Mouse (Mus musculus): ENCODE measurements at regions not wholly inside any gene's neighbourhood (a gene's known extent, or its start where the extent isn't known, plus 50 kb on each side); places are given as distances from the start of the nearest gene placed in this dataset.
"Not testable (repeated sequence)": the region's sequence is repeated elsewhere in the genome, so short reads cannot be mapped to it uniquely, and the experiment has no call there.

- peak; percentile 15 to 34 for DNase-seq
Measured at GRCm38 (mm10) chr5:133073317-133073716, 530.2 kb upstream of the Auts2 start.

- DNase-seq = no peak
Measured at GRCm38 (mm10) chr5:133070141-133070540, 527.0 kb upstream of the Auts2 start.

DNA sequence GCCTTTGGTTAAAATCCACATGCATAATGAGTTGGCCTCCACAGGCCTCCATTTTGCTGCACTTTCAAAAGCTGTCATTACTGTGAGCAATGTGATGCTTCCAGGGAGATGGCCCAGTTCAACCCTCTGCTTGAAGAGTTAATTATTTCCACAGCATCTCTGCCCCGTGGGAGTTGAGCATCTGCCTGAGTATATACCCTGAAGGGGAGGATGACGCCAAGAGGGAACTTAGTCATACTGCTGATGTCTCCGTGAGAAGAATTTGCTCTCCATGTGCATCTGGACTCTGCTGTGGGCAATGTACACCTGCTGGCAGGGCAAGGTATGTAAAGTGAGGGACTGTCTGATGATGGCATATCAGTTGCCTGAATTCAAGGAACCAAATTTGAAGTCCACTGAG is 519.3 kb upstream of the Auts2 start:
- no peak for DNase-seq

DNA sequence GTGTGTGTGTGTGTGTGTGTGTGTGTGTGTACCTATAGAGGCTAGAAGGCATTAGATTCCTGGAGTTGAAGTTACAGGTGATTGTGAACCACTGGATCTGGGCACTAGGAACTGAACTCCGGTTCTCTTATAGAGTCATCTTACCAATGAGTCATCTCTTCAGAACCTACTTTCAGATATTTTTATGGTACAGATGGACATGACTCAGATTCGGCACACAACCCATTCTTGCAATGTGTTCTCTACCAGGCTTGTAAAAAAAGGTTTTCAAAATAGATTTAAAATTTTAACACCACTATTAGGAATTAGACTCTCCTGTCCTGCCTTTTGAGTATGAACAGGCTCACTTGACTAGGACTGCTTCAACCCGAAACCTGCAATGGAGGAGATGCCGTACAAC is 504.3 kb upstream of the Auts2 start:
- no peak for DNase-seq

DNA sequence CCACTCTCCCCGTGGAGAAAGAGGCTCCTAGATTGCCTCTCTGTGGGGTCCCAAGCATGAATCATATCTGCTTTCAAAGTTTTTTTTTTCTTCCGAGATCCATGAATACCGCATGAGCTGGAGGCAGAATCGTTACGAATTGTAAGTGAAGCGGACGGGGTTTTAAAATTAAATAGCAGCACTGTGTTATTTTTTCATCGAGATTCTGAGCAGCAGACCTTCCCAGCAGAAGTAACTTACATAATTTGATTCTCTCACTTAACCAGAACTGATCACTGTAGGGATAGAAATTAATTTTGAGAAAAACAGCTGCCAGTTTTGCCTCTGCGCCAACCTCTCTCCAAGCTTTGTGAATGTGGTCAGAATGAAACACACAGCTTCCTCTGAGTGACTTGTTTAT is 502.5 kb upstream of the Auts2 start:
- no peak for DNase-seq

DNA sequence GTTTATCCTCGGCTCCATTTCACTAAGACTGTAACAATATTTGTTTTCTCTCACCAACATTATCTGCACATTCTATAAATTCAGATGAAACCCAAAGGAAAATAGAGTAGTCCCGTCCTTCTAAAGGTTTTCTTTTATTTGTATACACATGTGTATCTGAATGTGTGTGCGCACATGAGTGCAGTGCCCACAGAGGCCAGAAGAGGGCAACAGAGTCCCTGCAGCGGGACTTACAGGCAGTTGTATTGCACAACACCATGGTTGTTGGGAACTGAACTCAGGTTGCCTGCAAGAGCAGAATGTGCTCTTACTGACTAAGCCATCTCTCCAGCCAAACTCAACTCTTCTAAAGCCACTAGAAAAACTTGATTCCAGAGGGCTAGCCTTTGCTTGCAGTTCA is 484.4 kb upstream of the Auts2 start:
- no peak for DNase-seq

- DNase-seq = no peak
Measured at GRCm38 (mm10) chr5:133025121-133025520, 482.0 kb upstream of the Auts2 start.

DNA sequence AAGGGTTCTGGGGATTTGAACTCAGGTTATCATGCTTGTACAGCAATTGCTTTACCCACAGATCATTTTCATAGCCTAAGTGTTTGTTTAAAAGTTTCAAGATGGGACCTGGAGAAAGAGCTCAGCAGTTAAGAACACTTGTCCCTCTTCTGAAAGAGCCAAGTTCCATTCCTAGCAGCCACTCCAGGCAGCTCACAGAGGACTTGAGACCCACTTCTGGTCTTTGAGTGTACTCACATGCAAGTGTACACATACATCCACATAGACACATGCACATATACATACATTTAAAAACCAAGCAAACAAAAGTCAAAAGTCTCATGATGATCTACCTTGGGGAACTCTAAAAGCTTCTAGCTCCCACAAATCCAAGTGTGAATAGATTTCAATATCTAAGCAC is 477.7 kb upstream of the Auts2 start:
- DNase-seq = no peak

DNA sequence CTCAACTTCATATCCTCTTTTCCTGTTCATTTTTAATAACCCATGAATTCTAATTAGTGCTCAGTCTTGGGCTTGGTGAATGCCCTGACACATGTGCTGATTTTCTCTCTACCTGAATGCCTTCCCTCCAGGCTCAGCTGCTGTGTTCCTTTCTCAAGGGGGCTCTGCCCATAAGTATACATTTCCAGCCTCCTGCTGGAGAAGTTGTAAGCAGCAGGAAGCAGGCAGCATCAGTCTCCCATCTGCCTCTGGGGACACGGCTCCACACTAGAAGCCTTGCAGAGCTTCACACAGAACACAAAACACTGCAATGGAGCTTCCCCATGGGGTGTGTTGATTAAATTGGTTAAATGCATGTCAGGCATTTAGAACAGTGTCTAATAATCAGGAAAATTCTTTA is 477.0 kb upstream of the Auts2 start:
- DNase-seq = no peak

- DNase-seq = no peak
Measured at GRCm38 (mm10) chr5:133010624-133011575, 467.8 kb upstream of the Auts2 start.

DNA sequence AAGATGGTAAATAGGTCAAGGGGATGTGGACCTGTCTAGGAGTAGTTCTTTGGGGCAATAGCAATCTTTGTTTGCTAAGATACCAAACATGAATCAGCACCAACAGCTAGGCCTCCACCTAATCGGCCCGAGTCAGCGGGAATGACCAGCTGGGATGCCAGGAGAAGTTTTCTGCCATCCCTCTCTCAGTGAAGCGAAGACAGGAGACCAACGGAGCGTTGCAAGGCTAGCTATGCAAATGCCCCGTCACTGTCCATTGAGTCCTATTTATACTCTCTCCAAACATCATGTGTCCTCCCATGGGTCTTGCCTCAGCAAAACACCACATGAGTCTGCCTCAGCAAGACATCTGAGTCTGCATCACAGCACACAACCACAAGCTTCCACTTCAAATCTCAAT is 439.7 kb upstream of the Auts2 start:
- DNase-seq = no peak

DNA sequence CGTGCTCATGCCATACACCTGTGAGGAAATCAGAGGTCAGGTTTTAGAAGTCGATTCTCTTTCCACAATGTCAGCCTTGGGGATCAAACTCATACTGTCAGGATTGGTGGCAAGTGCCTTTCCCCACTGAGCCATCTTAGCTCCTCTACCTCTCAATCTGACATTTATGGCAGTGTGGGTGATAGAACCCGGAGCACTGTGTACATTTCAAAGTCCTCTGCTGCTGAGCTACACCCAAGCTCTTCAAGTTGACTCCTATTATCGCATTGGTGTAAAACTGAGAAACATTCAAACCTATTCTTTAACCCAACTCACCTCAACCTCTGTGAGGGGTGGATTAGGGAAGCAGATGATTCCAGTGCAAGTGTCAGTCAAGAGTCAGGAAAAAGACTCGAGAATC is 435.9 kb upstream of the Auts2 start:
- DNase-seq = no peak

- no peak for DNase-seq
Measured at GRCm38 (mm10) chr5:132975303-132975932, 432.3 kb upstream of the Auts2 start.

GRCm38 (mm10) chr5:132974876-132975275 is 431.7 kb upstream of the Auts2 start:
- DNase-seq = no peak

DNA sequence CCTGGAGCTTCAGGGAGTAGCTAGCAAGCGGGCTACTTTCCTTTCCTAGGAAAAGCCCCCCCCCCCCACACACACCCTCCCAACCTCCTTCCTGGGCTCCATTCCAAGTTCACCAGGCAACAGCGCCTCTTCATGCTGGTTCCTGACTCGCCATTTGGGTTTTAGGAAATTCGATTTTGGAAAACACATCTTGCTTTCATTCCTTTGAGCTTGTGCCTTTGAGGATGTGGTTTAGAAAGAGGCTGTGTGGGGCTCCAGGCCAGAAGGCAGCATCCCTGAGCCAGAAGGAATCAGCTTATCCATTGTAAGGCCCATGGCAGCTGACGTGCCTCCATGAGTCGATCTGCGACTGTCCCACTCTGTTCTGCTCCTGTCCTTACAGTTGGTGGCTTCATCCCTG is 427.9 kb upstream of the Auts2 start:
- no peak for DNase-seq

DNA sequence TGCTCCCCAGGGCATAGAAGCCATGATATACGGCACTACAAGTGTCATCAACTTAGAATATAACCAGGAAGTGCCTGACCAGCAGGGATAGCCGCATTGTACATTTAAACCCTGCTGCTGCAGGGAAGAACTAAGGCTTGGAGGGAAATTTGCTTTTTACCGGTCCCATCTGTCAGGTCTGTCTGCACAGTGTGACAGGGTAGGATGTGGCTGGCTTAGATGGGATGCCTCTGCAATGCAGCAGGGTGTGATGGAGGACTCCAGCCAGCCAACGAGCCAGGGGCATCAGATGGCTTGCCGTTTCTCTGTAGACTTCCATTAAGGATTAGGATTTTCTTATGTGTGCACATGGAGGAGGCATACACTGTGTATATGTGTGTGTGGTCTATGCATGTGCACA is 426.2 kb upstream of the Auts2 start:
- DNase-seq = no peak

- peak in 1 of 2 experiments; percentile 4 for DNase-seq
Measured at GRCm38 (mm10) chr5:132959901-132960300, 416.8 kb upstream of the Auts2 start.

DNA sequence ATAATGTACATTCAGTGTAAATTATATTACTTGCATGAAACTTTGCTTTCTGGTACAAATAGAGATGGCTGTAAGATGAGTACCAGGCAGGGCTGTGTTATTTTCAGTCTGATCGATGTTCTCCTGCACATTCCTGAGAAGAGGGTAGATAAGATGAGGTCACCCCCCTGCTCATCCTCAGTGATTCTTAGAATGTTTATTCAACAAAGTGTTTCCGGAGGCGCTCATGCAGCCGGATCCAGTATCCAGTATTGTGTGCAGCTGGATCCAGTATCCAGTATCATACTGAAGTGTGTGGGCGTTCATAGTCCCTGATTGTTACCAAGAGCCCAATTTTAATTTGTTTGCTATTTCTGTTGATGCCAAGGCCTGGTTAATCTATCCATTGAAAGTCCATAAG is 413.0 kb upstream of the Auts2 start:
- DNase-seq = no peak

GRCm38 (mm10) chr5:132955051-132955450 is 411.9 kb upstream of the Auts2 start:
- no peak for DNase-seq

GRCm38 (mm10) chr5:132933439-132933980 is 390.4 kb upstream of the Auts2 start:
- no peak for DNase-seq

DNA sequence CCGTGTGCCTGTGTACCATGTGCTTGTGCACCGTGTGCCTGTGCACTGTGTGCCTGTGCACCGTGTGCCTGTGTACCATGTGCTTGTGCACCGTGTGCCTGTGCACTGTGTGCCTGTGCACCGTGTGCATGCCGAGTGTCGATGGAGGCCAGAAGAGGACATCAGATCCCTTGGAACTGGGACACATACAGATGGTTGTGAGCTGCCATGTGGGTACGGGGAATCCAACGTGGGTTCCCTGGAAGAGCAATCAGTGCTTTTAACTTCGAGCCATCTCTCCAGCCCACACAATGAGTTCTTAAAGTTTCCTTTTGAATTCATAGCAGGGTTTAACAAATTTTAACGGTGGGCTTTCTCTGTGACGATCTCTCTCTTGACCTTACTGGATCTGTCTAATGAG is 386.8 kb upstream of the Auts2 start:
- DNase-seq = not testable (repeated sequence)

- no peak for DNase-seq
Measured at GRCm38 (mm10) chr5:132923365-132923764, 380.2 kb upstream of the Auts2 start.

DNA sequence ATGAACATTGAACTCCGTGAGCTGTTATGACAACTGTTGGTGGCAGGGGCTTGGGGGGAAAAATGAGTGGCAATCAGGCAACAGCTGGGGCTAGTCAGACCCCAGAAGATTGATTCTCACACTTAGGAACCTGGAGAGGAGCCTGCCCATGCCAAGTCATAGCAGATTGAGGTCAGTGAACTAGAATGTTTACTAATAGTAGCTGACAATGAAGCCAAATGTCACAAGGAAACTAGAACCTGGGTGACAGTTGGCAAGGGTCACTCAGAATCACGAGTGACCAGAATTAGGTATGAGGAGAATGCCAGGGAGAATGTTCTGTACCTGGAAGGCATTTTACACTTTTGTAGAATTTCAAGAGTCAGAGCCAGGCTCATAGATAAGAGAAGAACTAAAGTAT is 365.9 kb upstream of the Auts2 start:
- no peak for DNase-seq

DNA sequence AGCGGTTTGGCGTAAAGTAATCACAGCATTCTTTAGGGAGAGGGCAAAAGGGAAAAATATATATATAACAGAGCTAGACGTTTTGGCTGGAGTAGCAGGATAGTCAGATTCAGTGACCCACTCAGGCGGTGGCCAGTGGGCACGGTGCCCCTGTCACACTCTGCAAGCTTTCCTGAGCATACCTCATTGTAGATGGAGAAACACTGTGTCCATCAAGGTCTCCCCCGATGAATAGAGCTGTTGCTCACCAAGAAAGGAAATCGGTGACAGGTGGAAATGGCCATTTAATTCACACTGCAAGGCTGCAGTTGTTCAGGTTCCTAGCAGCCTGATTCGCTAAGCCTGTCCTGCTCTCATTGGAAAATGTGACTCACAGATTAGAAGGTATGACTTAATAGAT is 365.1 kb upstream of the Auts2 start:
- no peak for DNase-seq
